Mouse (Mus musculus): Measurements from ENCODE around the gene Zfp207. TPM values are rescaled to one million over a fixed set of nuclear protein-coding genes. Genes with fewer than 3 reads are reported as not detected.

The Zfp207 gene
- polyA plus RNA-seq, 1 experiment from 2014 or later: 264 TPM

DNA sequence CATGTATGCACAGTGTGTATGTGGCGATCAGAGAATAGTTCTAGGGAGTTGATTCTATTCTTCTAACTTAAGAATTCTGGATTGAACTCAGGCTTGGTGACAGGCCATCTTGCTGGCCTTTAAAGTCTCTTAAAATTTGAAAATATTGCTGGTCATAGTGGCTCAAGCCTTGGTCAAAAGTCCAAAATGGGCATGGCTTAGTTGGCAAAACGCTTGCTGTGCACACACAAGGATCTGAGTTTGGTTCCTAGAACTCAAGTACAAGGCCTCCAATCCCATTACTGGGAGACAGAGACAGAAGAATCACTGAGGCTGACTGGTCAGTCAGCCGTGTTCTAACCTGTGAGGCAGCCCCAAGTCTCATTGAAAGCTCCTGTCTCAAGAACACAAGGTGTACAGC, 63.8 kb downstream of the Zfp207 start:
- H3K4me3 ChIP-seq: no peak overlapping the region
- H3K27ac ChIP-seq: no peak overlapping the region
- no peaks in the 10 kb centered on the region for H3K27me3 ChIP-seq
- WGBS: 95% methylated on average over 3 of the region's 3 CpGs
- no peaks in the 10 kb centered on the region for H3K4me1 ChIP-seq
- H3K4me2 ChIP-seq (replicated peaks): no peak overlapping the region
- no peak for ATAC-seq (ENCODE audit: insufficient number of reproducible peaks, insufficient read depth, low FRiP score, low TSS enrichment)
- no peak overlapping the region for H3K9ac ChIP-seq
- H3K36me3 ChIP-seq: peaks cover 58% of the 10 kb centered on the region
- no peaks in the 10 kb centered on the region for H3K9me3 ChIP-seq

DNA sequence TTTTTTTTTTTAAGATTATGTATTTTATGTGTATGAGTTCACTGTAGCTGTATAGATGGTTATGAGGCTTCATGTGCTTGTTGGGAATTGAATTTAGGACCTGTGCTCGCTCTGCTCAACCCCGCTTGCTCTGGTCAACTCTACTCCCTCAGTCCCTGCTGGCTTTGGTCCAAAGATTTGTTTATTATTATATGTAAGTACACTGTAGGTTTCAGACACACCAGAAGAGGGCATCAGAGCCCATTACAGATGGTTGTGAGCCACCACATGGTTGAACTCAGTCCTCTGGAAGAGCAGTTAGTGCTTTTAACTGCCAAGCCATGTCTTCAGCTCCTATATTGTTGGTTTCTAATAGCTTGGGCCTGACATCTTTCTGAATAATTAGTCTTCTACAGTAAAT, 66.8 kb downstream of the Zfp207 start:
- H3K36me3 ChIP-seq: peaks cover 64% of the 10 kb centered on the region
- no peak overlapping the region for H3K4me3 ChIP-seq
- H3K4me2 ChIP-seq (replicated peaks): no peak overlapping the region
- WGBS: 98% methylated on average over 2 of the region's 2 CpGs
- H3K9me3 ChIP-seq: no peaks in the 10 kb centered on the region
- ATAC-seq (ENCODE audit: insufficient number of reproducible peaks, insufficient read depth, low FRiP score, low TSS enrichment): no peak
- no peaks in the 10 kb centered on the region for H3K4me1 ChIP-seq
- H3K27ac ChIP-seq: no peak overlapping the region
- no peak overlapping the region for H3K9ac ChIP-seq
- H3K27me3 ChIP-seq: no peaks in the 10 kb centered on the region

DNA sequence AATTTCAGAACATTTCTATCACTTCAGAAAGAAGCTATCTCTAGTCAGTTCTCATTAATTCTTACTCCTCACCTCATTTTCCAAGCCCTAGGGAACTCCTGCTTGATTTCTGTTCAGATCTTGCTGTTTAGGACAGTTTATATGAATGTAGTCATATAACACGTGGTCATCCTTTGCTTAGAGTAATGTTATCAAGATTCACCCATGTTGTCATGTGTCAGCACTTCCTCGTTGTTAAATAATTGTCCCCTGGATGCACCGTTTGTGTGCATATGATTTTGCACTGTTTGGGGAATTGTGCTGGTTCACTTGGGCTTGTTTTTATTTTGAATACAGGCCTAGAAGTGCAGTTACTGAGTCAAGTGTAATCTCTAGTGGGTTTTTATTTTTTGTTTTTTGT, 69.2 kb downstream of the Zfp207 start:
- no peak for ATAC-seq (ENCODE audit: insufficient number of reproducible peaks, insufficient read depth, low FRiP score, low TSS enrichment)
- WGBS: 92% methylated on average over 3 of the region's 3 CpGs
- Histone ChIP-seq H3K4me1 (no peaks in the 10 kb centered on the region), H3K9me3 (no peaks in the 10 kb centered on the region), H3K27me3 (no peaks in the 10 kb centered on the region), H3K4me3 (no peak overlapping the region), H3K27ac (no peak overlapping the region), H3K36me3 (peaks cover 59% of the 10 kb centered on the region), H3K4me2 (replicated peaks) (no peak overlapping the region), H3K9ac (no peak overlapping the region)

DNA sequence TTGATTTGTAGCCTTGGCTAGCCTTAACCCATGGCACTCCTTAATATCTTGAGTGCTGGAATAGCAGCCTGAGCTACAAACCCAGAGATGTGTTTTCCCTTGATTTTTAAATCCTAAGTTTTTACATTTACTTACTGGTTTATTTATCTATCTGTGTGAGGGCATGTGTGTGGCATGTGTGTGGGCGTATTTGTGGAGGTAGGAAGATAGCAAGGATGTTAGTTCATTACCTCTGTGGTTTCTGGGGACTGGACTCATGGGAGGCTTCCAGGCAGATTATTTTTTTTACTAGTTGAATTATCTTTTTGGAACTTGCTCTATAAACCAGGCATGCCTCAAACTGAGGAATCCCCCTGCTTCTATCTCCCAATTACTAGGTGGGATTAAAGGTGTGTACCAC, 70.1 kb downstream of the Zfp207 start:
- WGBS: 91% methylated on average over 1 of the region's 1 CpGs
- no peak overlapping the region for H3K9ac ChIP-seq
- no peak overlapping the region for H3K4me3 ChIP-seq
- H3K27me3 ChIP-seq: no peaks in the 10 kb centered on the region
- no peak overlapping the region for H3K27ac ChIP-seq
- no peaks in the 10 kb centered on the region for H3K9me3 ChIP-seq
- H3K4me2 ChIP-seq (replicated peaks): no peak overlapping the region
- no peaks in the 10 kb centered on the region for H3K4me1 ChIP-seq
- H3K36me3 ChIP-seq: peaks cover 59% of the 10 kb centered on the region
- ATAC-seq (ENCODE audit: insufficient number of reproducible peaks, insufficient read depth, low FRiP score, low TSS enrichment): no peak

Other genes starting within 250 kb of the Zfp207 start
- 29.1 and 32.2 TPM in 2 replicates for gene Tefm, start 241.1 kb upstream of the Zfp207 start, polyA plus RNA-seq (2016; fragmentation: Nextera tagmentation; extraction: Ambion mirVana)
- gene Adap2, start 229.2 kb upstream of the Zfp207 start, polyA plus RNA-seq (2016; fragmentation: Nextera tagmentation; extraction: Ambion mirVana): 1.1 TPM in 2 replicates
- gene Rnf135, start 199.4 kb upstream of the Zfp207 start, polyA plus RNA-seq (2016; fragmentation: Nextera tagmentation; extraction: Ambion mirVana): 7.5 and 8.0 TPM in 2 replicates
- 64.6 and 65.4 TPM in 2 replicates for gene Rhot1, start 174.3 kb upstream of the Zfp207 start, polyA plus RNA-seq (2016; fragmentation: Nextera tagmentation; extraction: Ambion mirVana)
- gene Rhbdl3, start 82.4 kb upstream of the Zfp207 start, polyA plus RNA-seq (2016; fragmentation: Nextera tagmentation; extraction: Ambion mirVana): 6.4 and 7.0 TPM in 2 replicates
- 23.9 and 27.5 TPM in 2 replicates for gene 5730455P16Rik, start 5.2 kb upstream of the Zfp207 start, polyA plus RNA-seq (2016; fragmentation: Nextera tagmentation; extraction: Ambion mirVana)
- 320 and 333 TPM in 2 replicates for gene Psmd11, start 45.3 kb downstream of the Zfp207 start, polyA plus RNA-seq (2016; fragmentation: Nextera tagmentation; extraction: Ambion mirVana)
- gene Cdk5r1, start 93.7 kb downstream of the Zfp207 start, polyA plus RNA-seq (2016; fragmentation: Nextera tagmentation; extraction: Ambion mirVana): 9.4 TPM in 2 replicates